Mouse (Mus musculus): ENCODE data around the gene Dclk1. TPM values are rescaled to one million over a fixed set of nuclear protein-coding genes. Genes with fewer than 3 reads are reported as not detected.
A peak's percentile ranks its signal among the peaks of the same experiment; 100 is the strongest.
"Not testable (repeated sequence)": the region's sequence is repeated elsewhere in the genome, so short reads cannot be mapped to it uniquely, and the experiment has no call there.

Dclk1 gene
- total RNA-seq (2021) = 100 to 1,000 TPM; 577 to 611 TPM

DNA sequence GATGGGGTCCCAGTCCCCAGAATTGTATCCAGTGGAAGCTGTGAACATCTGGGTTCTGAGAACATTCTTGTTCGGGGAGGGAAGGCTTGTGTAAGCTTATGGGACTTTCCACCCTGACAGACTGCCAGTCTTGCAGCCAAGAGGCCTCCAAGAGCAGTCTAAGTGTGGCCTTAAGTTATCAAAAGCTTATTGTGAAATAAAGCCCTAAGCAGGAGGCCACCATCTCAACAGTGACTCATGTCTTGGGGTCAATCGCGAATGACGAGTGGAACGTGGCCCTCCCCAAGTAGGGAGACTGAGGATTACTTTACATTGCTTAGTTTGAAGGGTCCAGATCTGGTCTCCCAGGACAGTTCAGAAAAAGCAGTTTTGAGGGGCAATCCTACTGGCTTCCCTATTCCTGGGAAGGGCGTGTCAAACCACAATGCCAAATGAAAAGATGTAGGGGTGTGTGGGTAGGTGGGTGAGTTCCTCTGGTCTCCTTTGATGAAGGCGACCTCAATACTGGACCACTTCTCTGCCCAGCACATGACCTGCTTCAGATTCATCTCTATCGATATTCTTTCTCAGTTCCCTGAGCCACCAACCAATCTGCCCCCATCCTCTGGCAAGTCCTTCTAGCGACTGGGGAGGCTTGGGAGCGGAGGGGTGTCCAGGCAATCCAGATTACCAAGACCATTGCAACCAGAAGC lies at the start of gene Dclk1:
Gene Dclk1, plus strand, starts transcription at position 635 of the 692 bp plus-strand sequence.
- no peak for DNase-seq

DNA sequence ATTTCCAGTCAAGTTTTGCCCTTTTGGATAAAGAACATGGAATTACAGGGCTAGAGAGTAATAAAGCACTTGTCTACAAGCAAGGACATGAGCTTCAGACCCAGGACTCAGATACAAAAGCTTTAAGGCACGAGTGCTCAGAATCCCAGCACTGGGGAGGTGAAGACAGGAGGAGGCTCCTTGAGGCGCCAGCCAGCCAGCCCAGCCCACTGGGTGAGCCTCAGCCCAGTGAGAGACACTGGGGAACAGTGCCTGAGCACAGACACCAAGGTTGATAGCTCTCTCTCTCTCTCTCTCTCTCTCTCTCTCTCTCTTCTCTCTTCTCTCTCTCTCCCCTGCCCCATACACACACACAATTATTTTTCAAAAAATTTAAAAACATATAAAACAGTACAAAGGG lies 48.8 kb upstream of the Dclk1 start:
- no peak for DNase-seq

DNA sequence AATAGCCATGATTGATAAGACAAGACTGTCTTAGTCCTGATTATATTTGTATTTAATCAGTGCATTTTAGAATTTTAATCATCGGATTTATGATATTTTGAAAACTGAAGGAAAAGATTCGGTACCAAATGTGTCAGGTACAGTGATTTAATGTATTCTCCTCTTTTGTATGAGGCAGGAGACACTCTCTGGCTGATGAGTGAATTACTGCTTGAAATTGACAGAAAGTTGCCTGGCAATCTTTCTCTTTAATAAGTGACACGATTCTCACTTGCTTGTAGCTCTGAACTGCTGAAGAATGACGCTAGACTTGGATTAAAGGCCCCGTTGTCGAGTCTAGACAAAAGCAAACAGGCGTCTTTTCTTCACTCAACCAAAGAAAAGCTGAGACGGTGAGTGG lies 47.4 kb upstream of the Dclk1 start:
- no peak for DNase-seq

DNA sequence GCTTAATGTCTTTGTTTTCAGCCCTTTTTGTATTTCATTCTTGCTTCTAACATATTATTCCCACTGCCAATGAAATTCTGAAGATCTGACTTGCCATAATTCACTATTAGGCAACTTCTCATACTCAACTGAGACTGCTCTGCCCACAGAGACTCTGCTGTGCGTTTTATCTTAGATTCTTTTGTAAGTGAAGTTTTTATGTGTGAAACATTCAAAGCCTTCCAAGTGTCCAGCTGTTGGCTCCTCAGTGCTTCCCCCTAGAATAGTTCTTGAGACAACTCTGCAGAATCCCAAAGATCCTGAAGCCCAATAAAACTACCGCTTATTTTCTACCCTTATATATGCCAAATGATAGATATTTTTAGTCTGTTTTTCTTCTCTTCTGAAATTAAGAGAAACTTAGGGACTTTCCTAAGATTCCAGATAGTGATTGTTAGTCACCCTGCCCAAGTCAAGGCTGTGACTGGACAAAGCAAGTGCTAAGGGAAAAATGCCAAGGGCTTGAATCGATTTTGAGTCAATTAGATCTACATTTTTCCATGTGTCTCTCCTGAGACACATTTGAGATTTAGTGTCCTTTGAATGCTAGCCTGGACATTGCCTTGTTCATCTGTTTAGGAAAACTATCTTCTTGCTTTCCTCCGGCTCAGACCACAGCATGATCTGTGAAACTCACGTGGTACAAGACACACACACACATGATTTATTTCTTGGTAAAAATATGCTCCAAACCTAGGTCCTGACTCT lies 46.4 kb upstream of the Dclk1 start:
- DNase-seq = no peak

DNA sequence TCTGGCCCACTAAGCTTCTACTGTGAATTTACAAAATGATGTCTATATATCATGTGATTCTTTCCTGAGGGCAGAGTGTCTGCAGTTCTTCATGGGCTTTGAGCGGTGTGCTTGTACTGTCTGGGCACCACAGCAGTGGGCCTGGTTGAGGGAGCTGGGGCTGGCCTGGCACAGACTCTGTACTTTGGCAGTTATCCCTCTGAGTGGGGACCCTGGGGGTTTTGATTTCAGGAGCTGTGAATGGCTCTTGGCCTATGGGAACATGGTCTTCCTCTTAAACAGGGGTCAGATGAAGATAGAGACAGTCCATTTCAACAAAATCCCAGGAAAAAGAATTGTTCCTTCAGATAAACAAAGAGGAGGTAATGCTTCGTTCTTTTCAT lies 45.8 kb upstream of the Dclk1 start:
- no peak for DNase-seq

DNA sequence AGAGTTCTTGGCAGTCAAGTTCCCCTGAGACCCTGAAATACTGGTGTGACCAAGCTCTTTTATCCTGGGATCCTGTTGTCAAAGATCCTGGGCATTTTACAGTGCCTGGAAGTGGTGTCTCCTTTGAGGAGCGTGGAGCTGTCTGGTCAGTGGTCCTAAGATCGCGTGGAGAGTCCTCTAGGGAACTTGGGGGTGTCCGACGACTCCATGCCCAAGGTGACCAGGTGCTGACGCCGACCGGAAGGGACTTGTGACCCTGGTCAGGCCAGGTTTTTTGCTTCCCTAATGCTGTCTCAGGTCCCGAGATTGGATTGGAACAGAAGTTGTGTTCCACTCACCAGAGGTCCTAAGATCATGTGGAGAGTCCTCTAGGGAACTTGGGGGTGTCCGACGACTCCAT lies 38.5 kb upstream of the Dclk1 start:
- not testable (repeated sequence) for DNase-seq

DNA sequence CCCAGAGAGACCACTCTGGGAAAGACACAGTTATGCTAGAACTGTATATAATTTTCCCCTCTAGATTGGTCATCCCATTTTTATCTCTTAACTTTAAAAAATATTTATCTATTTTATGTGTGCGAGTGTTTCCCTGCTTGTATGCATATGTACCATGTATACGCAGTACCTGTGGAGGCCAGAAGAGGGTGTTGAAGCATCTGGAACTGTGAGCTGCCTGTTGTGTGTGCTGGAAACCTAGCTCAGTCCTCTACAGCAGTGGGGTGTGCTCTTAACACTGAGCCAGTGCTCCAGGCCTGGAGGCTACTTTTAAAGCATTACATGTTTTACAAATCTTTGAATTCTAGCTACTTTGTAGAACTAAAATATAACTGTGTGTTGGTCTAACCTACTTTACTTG lies 35.8 kb upstream of the Dclk1 start:
- no peak for DNase-seq

DNA sequence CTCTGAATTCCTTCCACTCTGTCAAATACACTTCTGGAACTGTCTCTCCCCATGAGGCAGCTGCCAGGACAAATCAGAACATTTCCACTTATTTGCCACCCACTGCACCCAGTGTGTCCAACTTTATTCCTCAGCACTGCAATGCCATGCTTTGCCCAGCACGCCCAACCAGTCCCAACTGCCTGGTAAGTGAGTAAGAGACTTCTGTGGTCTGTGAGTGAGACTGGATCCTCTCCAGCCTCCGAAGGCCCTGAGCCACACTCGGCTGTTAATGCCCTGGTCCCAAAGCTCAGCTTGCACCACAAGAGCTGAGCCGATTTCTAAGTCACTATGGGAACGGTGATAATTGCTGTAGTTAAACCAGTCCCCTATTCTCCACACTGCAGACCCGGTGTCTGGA lies 34.5 kb upstream of the Dclk1 start:
- no peak for DNase-seq

DNA sequence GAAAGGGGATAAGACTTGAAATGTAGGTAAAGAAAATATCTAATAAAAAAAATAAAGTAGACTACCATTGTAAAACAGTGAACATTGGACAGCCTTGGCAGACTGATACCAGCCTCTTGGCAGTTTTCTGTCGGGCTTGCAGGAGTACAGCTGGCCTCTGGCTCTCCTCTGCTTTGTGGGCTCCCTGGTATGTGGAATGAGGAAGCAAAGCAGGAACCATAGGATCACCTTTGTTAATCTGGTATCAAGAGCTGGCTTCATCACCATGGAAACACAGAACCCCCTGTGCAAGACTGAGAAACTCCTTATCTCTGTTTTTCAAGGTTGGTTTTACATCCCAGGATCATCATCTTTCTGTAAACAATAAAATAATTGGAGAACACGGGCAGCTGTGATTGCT lies 29.9 kb upstream of the Dclk1 start:
- no peak for DNase-seq

DNA sequence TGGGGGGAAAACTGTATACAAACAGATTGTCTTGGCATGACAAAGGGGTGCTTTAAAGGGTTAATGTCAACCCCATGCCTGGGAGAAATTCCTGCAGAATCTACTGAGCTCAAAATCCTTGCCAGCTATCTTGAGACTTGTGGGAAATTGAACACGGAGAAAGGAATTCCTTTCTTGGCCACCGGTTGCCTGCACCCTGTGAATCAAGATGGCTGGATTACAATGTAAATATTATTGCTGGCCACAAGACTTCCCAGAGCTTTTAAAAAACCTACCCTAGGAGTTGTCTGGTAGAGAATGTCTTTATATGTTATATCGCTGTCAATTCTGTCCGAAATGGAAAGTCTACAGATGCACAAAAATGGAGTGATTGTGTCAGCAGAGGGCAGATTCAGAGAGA lies 28.4 kb upstream of the Dclk1 start:
- no peak for DNase-seq

DNA sequence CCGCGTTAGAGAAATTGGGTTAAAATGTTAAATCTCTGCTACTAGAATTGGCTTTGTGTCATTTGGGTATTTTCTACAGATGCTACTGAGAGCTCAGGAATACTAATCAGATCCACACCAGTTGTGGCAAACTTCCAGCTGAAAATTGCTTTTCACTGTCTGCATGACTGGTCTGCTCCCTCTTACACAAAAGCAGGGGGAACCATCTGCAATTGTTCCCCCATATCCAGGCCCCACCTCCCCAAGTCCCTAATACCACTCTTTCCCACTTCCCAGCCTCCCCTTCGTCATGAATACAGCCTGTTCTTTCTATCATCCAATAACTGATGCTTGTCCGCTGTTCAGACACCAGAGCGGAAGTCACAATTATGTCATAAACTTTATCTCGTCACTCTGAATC lies 27.8 kb upstream of the Dclk1 start:
- DNase-seq = no peak

DNA sequence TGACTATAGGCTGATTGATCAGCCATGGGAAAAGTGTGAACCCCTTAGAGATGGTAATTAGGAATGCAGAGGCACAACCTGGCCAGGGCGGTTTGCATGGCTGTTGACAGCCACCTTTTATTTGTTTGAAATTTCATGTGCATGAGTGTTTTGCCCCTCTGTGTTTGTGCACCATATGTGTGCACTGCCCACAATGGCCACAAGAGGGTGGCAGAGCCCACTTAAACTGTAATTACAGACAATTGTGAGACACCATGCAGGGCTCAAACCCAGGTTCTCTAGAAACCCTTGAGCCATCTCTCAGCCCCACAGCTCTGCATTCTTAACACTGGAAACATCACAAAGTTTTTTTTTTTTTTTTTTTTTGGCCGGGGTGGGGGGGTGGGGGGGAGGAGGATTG lies 19.7 kb upstream of the Dclk1 start:
- DNase-seq = no peak

DNA sequence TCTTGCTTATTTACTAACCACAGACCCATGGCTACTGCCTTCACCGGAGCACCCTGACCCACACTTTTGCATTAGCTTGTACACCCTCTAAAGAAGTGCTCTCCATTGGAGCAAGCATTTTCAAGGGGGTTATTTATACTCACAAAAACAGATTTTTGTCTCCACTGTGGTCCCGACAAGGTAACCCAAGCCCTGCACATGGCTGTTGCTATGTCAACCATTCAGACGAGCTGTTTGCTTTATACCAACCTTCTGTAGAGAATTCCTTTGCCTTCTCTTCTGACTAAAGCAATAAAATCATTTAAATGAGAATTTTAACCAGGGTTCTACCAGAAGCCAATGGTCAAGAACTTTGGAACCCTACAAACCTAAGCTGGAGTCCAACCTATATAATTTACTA lies 18.3 kb upstream of the Dclk1 start:
- DNase-seq = no peak

DNA sequence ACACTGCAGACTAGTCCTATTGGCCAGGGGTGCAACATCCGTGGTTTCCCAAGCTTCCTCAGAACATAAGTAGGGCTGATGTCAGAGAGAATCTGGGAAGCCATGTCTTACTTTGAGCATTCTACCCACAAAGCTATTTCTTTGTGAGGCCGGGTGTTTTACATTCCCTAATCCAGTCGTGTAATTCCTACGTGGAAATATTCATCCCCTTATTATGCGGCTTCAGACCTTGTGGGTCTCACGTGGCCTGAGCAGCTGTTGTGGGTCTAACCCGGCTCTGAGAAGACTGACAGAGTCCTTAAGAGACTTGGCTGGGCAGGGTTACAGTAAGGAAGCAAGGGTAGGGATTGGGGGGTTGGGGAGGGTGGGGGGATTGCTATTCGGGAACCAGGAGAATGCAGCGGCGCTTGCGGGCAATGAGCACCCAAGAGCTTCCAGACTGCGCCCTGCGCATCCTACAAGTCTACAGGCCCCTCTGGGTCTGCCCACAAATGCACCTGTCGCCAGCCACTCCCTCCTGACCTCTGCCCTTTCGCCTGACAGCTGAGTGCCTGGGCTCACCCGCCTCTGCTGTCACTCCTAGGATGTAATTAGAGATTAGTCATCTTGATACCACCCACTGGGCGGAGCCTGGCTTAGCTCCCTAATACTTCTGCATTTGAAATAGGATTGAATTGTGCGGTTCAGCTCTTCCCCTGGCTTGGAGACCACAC lies 15.5 kb upstream of the Dclk1 start:
- DNase-seq = no peak

DNA sequence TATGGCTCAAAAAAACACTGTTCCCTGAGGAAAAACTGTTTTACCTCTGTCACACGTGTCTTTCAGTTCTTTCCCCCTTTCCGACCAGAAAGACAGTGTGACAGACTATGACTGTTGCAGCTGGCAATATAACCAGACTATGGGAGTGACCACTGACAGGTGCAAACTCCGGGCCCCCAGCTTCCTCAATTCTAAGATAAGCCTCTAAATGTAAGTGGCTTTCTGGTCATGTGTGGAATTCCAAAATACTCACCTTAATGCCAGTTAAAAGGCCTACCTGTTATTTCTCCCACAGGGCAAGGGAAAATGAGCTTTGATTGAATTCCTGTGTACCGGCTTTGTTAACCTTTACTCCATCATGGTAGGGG lies 15.0 kb upstream of the Dclk1 start:
- no peak for DNase-seq

DNA sequence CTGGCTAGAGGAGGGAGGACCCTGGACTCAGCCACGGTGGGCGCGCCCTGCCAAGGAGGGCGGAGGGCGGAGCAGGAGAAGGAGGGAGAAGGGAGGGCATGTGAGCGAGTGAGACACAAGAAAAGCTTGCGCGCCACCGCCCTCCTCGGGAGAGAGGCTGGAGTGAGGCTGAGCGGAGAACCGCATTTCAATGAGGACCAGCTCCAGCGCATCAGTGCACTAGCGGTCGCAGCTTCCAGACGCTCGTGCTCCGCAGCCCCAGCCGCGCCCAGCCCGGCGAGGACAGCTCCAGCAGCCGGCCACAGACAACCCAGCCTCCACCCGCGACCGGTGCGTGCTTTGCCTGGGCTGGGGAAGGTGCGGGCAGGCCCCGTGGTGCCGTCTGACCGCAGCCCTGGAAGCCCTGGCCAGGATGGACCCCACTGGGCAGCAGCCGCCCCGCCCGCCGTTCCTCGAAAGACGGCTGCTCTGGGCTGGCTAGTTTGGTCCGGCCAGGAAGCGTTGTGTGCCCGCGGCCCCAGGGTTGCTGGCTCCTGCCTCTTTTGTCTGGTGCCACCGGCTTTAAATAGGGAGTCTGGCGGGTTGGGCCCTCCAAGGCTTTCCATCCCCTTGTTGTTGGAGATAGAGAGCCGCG lies 375 bp downstream of the Dclk1 start:
- peak; percentile 83 to 84 for DNase-seq

DNA sequence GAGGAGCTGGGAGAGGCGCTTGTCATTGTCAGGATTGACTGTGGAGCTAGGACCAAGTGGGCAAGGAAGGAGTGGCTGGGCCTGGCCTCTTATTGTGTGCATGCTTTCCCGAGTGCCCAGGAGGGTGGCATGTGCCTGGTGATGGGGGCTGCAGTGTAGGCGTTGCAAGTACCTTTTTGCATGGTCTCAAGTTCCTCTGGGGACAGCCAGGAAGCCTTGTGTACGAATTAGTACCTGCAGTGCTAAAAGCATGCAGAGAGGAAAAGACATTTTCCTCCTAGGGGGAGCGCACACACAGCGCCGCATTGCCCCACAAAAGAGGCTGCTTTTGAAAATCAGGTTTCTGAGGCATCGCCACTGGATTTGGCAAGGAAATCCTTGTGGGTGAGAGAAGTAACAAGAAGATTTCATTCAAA lies 900 bp downstream of the Dclk1 start:
- peak; percentile 51 to 54 for DNase-seq

DNA sequence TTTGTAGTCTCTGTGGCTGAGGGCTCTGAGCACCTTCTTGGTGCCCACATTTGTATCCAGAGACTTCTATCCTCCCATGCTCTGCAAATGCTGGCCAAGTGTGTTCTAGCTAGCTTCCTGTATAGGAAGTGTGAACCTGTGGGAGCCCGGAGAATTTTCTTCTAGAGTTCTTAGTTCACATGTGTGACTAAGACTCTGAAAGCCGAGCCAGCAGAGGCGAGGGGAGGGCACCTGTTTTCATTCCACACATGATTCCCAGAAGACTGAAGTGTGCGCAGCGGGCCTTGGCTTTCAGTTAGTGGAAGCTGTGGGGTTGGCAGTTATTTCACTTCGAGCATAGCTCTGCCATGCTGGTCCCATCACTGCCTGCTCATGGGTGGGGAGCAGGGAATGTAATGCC lies 1.9 kb downstream of the Dclk1 start:
- no peak for DNase-seq

DNA sequence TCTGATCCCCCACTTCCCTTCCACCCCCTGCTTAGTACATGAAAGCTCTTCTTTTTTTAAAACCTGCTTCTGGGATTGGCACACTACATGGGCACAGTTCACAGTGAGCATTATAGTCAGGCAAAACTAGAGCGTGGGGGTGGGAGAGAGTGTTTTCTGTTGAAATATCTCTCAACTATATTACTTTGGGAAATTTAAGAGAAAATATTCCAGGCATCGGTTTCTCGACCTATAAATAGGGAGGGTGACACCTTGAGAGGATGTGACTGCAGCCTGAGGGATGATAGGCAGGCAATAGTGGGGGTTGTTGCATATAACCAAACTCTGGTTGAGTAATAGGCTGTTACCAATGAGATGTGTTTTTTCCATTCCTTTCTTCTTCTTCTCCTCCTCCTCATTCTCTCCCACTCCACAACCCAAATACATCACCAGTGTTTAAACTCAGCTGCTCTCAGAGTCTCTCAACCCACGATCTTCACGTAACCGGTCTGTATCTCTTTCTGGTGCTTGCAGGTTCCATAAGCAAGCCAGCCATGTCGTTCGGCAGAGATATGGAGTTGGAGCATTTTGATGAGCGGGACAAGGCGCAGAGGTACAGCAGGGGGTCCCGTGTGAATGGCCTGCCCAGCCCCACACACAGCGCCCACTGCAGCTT lies 4.6 kb downstream of the Dclk1 start:
- no peak for DNase-seq

DNA sequence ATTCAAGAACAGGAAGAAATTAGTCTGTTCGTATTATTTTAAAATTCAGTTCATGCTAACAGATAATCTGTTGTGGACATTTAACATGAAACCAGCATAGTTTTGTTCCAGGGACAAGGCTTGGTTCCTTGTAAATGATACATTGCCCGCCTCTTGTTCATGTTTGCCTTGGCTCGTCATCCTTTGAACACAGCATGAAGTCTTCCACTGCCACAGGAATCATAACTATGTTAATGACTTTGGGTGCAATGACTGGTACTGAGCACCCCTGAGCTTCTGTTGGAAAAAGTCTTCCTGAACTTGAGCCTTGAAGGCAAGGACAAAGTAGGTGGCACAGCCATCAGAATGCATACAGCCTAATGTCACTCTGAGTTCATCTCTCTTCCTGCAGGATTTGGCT lies 5.9 kb downstream of the Dclk1 start:
- no peak for DNase-seq

DNA sequence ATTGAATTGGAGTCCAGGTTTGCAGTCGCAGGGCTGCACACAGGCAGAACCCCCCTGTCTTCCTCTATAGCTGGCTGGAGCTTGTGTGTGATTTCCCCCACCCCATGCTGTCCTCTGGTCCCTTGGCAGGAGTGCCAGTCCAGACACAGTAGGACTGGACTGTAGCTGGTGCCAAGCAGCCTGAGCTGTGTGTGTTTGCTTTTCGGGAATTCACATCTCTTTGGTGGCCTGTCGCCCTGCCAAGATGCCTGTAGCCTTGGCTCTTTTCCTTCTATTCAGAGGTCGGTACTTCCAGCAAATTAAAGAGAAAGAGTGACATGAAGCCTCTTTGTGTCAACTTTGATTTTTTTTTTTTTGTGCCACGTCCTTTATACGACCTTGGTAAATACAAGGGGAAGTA lies 6.3 kb downstream of the Dclk1 start:
- peak; percentile 55 to 62 for DNase-seq

DNA sequence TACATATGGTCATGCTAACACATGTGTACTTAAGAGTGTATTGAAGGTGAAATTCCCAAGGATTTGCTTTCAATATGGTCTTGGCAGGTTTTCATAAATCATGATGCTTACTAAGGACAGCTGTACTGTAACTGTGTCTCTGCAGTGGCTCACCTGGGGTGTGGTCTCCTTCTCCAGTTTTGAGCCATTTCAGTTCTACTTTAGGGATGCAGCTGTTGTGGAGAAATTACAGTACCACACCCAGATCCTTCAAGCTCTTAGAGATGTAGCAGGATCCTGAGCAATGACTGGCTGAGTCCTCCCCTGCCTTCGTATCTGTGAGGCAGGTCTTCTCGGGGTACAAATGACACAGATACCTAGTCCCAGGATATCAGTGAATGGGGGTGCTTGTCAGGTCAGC lies 8.5 kb downstream of the Dclk1 start:
- DNase-seq = no peak

DNA sequence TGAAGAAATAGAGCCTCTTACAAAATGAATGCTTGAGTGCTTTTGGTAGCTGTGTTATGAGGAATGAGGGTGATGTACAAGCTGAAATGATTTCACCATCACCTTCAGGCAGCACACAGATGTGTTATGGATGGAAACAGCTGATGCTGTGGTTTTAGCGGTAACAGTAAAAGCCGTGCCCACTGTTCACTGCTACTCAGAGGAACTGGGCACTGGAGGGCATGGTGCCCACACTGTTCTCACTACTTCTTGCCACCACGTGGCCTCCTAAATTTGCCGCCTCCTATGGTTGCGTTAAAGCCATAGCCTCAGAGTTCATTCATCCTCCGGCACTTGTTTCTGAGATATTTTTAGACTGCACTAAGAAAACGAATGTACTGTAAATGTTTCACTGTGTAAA lies 18.0 kb downstream of the Dclk1 start:
- no peak for DNase-seq

Data from layer of hippocampus, postnatal 36 days (tissue).